Mouse (Mus musculus) CD4-positive helper T cell, adult 2 months (primary cell): ENCODE data around the gene Hmbs.
A peak's percentile ranks its signal among the peaks of the same experiment; 100 is the strongest.

Experiments used
- DNase-seq: peaks from one replicate; pipeline ENCODE4 v3.0.0-alpha.2; 2012; ENCODE audit warnings: low read depth, missing footprints, low spot score

Hmbs gene

GRCm38 (mm10) chr9:44292490-44292889, 51.5 kb downstream of the Hmbs start:
- DNase-seq, result peak; percentile 64

GRCm38 (mm10) chr9:44288959-44289291, 55.1 kb downstream of the Hmbs start:
- no peak for DNase-seq

GRCm38 (mm10) chr9:44288076-44288958, 55.7 kb downstream of the Hmbs start, which contains the start of gene Abcg4:
Gene Abcg4 (minus strand): TSS chr9:44288615.
- DNase-seq, result no peak

GRCm38 (mm10) chr9:44287401-44288075, 56.5 kb downstream of the Hmbs start:
- no peak for DNase-seq

GRCm38 (mm10) chr9:44287003-44287400, 57.0 kb downstream of the Hmbs start:
- no peak for DNase-seq
